Mouse (Mus musculus): Measurements from ENCODE around the gene Scarf2. TPM values are rescaled to one million over a fixed set of nuclear protein-coding genes. Genes with fewer than 3 reads are reported as not detected.

The Scarf2 gene
- total RNA-seq, 2 experiments from 2014 or later = 29.3 to 33.9 TPM

DNA sequence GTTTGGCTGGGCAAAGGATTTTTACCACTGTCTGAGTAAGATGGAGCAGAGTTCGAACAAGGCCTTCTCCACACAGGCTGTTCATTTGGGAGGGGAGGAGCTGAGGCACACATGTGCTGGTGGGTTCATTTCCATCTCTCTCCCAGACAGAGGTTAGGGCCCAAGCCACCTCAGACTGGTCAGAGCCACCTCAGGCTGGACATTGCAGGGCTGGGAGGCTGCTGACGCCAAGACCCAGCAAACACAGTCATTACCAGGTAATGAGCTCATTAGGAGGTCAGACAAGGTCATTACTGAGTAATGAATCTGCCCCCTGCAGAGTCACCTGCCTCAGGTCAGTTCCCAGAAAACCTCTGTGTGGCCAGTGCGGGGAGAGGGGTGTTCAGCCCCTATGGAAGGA is 31.8 kb downstream of the Scarf2 start:
- no peak for DNase-seq (ENCODE audit: low spot score in 2 of 2)

DNA sequence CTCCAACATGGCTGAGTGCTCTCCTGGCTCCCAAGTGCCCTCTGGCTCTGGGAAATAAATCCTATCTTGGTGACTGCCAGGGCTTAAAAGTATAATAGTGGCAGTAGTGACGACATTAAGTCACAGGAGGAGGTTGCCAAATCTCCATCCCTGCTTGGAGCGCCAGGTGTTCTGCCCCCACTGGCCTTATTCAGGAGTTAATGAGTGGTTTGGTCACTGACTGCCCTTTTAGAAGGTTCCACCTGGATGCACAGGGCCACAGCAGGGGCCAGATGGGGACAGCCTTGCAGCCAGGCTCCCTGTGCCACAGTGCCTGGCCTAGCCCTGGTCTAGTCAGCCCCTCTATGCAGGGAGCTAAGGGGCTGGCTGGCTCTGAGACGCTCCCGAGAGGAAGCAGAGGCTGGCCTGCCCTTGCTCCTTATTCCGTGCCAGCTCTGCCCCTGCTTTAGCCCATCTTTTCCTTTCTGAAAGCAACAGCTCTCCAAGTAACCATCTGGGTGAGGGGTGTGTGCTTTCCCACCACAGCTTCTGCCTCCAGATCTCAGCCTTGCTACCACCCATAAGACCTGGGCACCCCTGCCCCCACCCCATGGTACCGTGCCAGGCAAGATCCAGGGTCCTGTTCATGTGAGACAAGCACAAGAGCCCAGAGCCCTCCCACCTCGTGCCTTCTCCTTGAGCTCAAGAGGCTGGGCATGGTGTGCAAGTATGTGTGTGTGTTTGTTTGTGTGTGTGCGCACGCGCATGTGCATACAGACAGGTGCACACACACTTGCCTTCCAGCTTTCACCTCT is 33.5 kb downstream of the Scarf2 start:
- DNase-seq (ENCODE audit: low spot score in 2 of 2) = no peak

GRCm38 (mm10) chr16:17831781-17832180 is 34.7 kb downstream of the Scarf2 start:
- DNase-seq (ENCODE audit: low spot score in 2 of 2) = no peak

DNA sequence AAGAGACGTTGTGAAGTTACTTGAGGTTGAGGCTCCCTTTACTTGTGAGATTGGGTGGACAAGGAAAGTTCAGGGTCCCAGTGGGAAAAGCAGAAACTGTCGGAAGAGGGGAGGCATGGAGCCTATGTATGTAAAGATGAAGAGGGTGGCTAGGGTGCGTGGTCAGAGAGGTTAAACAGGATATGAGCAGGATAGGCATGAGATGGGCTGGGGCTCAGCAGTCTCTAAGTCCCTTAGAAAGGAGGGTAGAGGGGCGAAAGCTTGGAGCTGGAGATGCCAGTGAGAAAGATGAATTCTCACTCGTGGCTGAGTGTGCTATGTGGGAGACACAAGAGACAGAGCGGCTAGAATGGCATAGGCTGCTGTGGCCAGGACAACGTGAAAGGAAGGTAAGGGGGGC is 35.7 kb downstream of the Scarf2 start, which contains the start of gene B830017H08Rik:
B830017H08Rik (plus strand) TSS at position 301 of the 400 bp plus-strand sequence.
- DNase-seq (ENCODE audit: low spot score in 2 of 2) = no peak

- no peak for DNase-seq (ENCODE audit: low spot score in 2 of 2)
Observed at GRCm38 (mm10) chr16:17833321-17833680, 36.2 kb downstream of the Scarf2 start.

DNA sequence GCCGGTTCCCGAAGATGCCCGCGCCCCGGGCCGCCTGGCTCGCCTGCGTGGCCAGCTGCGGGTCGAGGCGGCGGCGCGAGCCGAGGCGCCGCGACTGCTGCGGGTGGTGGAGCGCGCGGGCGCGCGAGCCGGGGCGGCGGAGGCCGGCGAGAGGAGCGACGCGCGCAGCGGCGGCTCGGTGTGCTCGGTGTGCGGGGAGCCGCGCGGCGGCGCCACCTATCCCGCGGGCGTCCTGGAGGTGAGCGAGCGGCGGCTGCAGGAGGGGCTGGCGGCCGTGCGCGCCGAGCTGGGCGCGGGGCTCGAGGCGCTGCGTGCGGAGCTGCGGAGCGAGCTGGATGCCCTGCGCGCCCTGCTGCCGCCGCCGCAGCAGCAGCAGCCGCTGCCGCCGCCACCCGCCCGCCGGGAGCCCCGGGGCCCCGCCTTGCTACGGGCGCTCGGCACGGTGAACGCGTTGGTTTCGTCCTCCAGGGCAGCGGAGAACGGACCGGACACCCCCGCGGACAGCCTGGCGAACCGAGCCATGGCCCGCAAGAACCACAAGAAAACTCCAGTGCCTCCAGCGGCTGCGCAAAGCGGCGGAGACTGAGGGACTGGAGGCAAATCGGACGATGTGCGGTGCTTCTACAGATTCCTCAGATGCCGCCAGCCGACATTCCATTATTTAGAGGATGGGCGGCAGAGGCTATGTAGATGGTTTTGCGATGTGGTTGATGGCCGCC is 36.8 kb downstream of the Scarf2 start:
- DNase-seq (ENCODE audit: low spot score in 2 of 2) = no peak

DNA sequence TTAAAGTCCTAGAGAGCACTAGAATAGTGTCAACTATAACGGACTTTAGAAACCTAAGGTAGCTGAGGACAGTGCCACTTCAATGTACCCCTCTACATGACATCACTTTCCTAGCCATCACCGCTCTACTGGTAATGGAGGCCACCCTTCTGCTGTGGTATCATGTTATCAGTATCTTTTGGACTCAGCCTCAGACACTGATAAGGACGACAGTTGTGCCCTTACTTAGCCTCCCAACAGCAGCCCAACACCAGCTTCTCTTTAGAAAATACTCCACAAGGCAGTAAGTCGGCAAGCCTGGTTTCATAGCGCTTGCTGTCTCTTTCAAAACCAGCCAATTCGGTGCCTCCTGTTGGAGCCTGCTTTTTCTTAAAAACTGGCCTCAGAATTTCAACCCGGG is 37.5 kb downstream of the Scarf2 start:
- DNase-seq (ENCODE audit: low spot score in 2 of 2) = no peak

GRCm38 (mm10) chr16:17835481-17835880 is 38.4 kb downstream of the Scarf2 start:
- DNase-seq (ENCODE audit: low spot score in 2 of 2) = no peak

DNA sequence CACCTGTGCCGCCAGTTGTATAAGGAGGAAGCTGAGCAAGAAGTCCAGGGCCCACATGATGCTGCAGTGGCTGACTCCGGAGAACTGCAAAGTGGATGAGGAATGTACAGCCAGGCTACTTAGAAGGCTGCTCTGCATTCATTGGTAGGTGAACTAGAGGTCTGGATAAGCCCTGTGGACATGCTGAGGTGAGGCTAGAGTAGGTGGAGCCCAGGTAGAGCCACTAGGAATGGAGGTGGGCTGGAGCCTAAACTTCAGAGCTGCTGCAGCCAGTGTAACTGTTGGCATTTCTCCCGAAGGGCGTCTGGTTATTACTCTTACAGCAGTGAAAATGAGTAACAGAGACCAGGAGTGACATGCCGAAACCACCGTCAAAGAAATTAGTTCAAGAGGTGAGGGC is 41.0 kb downstream of the Scarf2 start, which contains the start of gene Car15:
Car15 (minus strand) TSS at position 314 of the 400 bp plus-strand sequence.
- no peak for DNase-seq (ENCODE audit: low spot score in 2 of 2)

DNA sequence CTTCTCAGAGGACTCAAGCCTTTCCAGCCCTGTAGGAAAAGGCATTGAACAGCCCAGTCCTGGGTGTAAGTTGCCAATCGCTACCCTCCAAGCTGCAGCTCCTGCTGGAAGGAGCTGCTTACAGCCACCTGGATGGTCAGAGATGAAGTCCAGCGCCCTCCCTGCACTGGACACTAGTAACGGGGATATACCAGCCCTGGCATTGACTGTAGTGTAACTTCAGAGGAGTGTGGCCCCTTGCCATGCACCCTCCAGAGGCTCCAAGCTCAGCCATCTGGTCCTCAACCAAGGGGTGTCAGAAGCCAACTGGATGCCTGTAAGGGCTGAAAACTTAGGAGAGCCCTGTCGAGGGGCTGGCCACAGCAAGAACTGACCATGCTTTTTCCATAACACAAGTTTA is 42.9 kb downstream of the Scarf2 start:
- DNase-seq (ENCODE audit: low spot score in 2 of 2) = no peak

- DNase-seq (ENCODE audit: low spot score in 2 of 2) = no peak
Observed at GRCm38 (mm10) chr16:17842437-17842836, 45.4 kb downstream of the Scarf2 start.

GRCm38 (mm10) chr16:17843701-17844365 is 46.8 kb downstream of the Scarf2 start:
- no peak for DNase-seq (ENCODE audit: low spot score in 2 of 2)

GRCm38 (mm10) chr16:17848431-17848830 is 51.3 kb downstream of the Scarf2 start:
- no peak for DNase-seq (ENCODE audit: low spot score in 2 of 2)

GRCm38 (mm10) chr16:17848928-17849327 is 51.8 kb downstream of the Scarf2 start:
- DNase-seq (ENCODE audit: low spot score in 2 of 2) = no peak

DNA sequence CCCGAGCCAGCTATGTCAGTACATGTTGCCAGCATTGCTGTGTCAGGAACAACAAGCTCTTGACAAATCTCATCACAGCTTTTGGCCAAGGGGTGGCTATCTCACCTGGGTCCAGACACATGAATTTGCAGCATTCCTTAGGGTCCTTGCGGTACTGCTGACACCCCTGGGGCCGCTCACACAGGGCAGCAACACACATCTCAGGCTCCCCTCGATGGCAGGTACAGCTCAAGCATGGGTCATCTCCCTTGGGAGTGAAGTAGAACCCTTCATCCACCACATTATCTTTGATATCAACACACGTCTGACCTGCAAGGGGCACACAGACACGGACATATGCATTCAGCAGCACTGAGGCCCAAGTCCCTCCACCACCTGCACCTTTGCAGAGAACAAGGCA is 52.4 kb downstream of the Scarf2 start:
- no peak for DNase-seq (ENCODE audit: low spot score in 2 of 2)

DNA sequence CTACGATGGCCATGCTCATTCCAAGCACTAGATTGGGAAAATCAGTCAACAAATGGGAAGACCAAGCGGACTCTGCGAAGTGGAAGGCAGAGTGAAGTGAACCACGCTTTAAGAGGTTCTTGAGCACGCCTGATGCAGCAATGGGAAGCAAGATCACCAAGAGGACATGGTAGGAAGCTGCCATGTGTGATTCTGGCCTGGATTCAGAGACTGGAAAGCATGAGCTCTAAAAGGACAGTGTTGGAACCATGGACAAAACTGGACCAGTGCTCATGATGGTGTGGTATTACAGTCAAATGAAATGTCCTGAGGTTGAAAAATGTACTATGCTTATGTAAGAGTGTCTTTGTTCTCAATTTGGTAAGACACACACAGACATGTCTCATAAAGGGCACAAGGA is 54.2 kb downstream of the Scarf2 start:
- DNase-seq (ENCODE audit: low spot score in 2 of 2) = no peak

- DNase-seq (ENCODE audit: low spot score in 2 of 2) = no peak
Observed at GRCm38 (mm10) chr16:17851860-17852259, 54.8 kb downstream of the Scarf2 start.

- DNase-seq (ENCODE audit: low spot score in 2 of 2) = no peak
Observed at GRCm38 (mm10) chr16:17853263-17853662, 56.2 kb downstream of the Scarf2 start.

DNA sequence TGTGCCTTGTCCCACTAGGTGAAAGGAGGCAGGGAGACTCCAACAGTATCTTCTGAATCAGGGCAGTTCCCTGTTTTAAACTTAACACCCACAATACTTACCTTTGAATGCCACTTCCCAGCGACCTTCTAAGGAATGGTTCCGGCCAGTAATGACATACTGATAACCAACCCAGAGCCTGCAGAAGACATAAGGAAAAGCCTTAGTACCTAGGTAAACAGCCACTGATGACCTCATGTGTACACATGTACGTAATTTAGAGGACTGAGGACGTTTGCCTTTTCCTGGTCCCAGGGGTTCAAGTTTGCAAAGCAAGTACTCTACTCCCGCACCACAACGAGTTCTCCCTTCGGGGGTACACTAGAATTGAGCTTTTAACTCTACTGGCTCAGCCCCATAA is 60.1 kb downstream of the Scarf2 start:
- DNase-seq (ENCODE audit: low spot score in 2 of 2) = no peak
